10 mouse cellular contexts compared by ENCODE assay signal in genomic region chr7:74683979-74684378, GRCm38 (mm10).
DNase-seq lines count a peak whose midpoint lies in the region; ATAC-seq and TF ChIP-seq lines count a peak whose summit lies in the region.
"Had no signal": no experiment of that assay in that cellular context is flagged by ENCODE, and none has a peak within 500 bp of the region (broad histone marks: within the 10 kb centered on the region; RNA-seq: fewer than 3 reads in every experiment).

No protein-coding gene starts in this region.

- DNase-seq in adrenal gland, adult 8-10 months, result peak; percentile 5
- no peak for DNase-seq in adrenal gland, adult 18-20 months (ENCODE audit: low spot score in 2 of 2)
- DNase-seq in liver, adult 2 months (ENCODE audit: extremely low read depth, low read depth, low spot score), result peak; percentile 58
- DNase-seq in monocyte, adult 2 months (ENCODE audit: low read depth in 1 of 2, low spot score in 2 of 2), result peak; percentile 14 to 30
- DNase-seq in left cerebral cortex, postnatal 36 days (ENCODE audit: low spot score in 2 of 2), result no peak
- no peak for DNase-seq in frontal cortex, adult 2 months (ENCODE audit: extremely low spot score in 1 of 2, low spot score in 1 of 2)
- DNase-seq: liver, embryonic 13.5 days had no signal

- H3K79me2 ChIP-seq in liver, adult 2 months (ENCODE audit: control insufficient read depth, insufficient read depth, low read length), result no peaks in the 10 kb centered on the region

- no peaks in the 10 kb centered on the region for H3K9me3 ChIP-seq in liver, embryonic 12.5 days (replicated peaks)
- H3K9me3 ChIP-seq: forebrain, embryonic 13.5 days; liver, embryonic 13.5 days had no signal

- no peaks in the 10 kb centered on the region; the same call in 1 of the 2 replicates for H3K27me3 ChIP-seq in liver, adult 2 months (ENCODE audit: control insufficient read depth, insufficient read depth, low read length)
- H3K27me3 ChIP-seq in liver, embryonic 12.5 days (replicated peaks), result no peaks in the 10 kb centered on the region
- H3K27me3 ChIP-seq: forebrain, embryonic 13.5 days; liver, embryonic 13.5 days had no signal

- no peak for TF ChIP-seq POLR2A in liver, adult 2 months (IDR thresholded peaks at IDR 0.05; ENCODE audit: extremely low read depth, insufficient read depth, low read length)

- ATAC-seq in liver, embryonic 12.5 days, result no peak
- ATAC-seq in inflammation-experienced regulatory T-cells, adult 6 months, result peak; percentile 59
- ATAC-seq: forebrain, embryonic 13.5 days had no signal

- WGBS in liver, adult 2 months, result 50% methylated on average over 2 of the region's 2 CpGs
- 52% methylated on average over 2 of the region's 2 CpGs for WGBS in liver, embryonic 12.5 days (ENCODE audit: insufficient replicate concordance)

- H3K4me3 ChIP-seq in liver, adult 2 months (ENCODE audit: insufficient read depth, low read depth, low read length), result no peak overlapping the region
- H3K4me3 ChIP-seq in liver, embryonic 12.5 days, result no peak overlapping the region
- H3K4me3 ChIP-seq: forebrain, embryonic 13.5 days; liver, embryonic 13.5 days had no signal

- H3K36me3 ChIP-seq in liver, adult 2 months (ENCODE audit: control insufficient read depth, insufficient read depth, low read length), result no peaks in the 10 kb centered on the region
- H3K36me3 ChIP-seq in liver, embryonic 12.5 days, result no peaks in the 10 kb centered on the region
- H3K36me3 ChIP-seq: liver, embryonic 13.5 days had no signal

- H3K9ac ChIP-seq in liver, adult 2 months (ENCODE audit: low read depth, low read length), result no peak overlapping the region
- no peak overlapping the region for H3K9ac ChIP-seq in liver, embryonic 12.5 days
- H3K9ac ChIP-seq: forebrain, embryonic 13.5 days; liver, embryonic 13.5 days had no signal

- intact Hi-C loops in left cerebral cortex, postnatal 36 days (cut with DNase I), result no loop called here

- no peak overlapping the region; the same call in 1 of the 2 replicates for H3K27ac ChIP-seq in liver, adult 2 months (replicated peaks; ENCODE audit: insufficient read depth, low read depth, low read length)
- H3K27ac ChIP-seq in liver, embryonic 12.5 days, result no peak overlapping the region
- H3K27ac ChIP-seq: forebrain, embryonic 13.5 days; liver, embryonic 13.5 days had no signal

- TF ChIP-seq CTCF in liver, adult 2 months (IDR thresholded peaks at IDR 0.05; ENCODE audit: low read depth, low read length), result no peak

- peaks cover 2% of the 10 kb centered on the region; the same call in 1 of the 2 replicates for H3K4me1 ChIP-seq in liver, adult 2 months (ENCODE audit: control insufficient read depth, insufficient read depth, low read length)
- H3K4me1 ChIP-seq in liver, embryonic 12.5 days, result no peaks in the 10 kb centered on the region
- H3K4me1 ChIP-seq: liver, embryonic 13.5 days had no signal

- H3K4me2 ChIP-seq in liver, embryonic 12.5 days, result no peak overlapping the region
- H3K4me2 ChIP-seq: forebrain, embryonic 13.5 days; liver, embryonic 13.5 days had no signal

Comparison
In these comparisons a context has a peak if more than half of its experiments do, and no peak if none do; other contexts are left out.
1. DNase-seq: peak in adrenal gland, adult 8-10 months (single experiment), liver, adult 2 months (single experiment) and monocyte, adult 2 months (2 of 2); none in adrenal gland, adult 18-20 months (0 of 2), left cerebral cortex, postnatal 36 days (0 of 2) and frontal cortex, adult 2 months (0 of 2).